Mouse (Mus musculus) lung, postnatal 4 days (tissue): ENCODE measurements around the gene Jmjd7.

Experiments used
- DNase-seq, 2 experiments: peaks; one replicate each; pipeline ENCODE4 v3.0.0; 2021

Gene Jmjd7

DNA sequence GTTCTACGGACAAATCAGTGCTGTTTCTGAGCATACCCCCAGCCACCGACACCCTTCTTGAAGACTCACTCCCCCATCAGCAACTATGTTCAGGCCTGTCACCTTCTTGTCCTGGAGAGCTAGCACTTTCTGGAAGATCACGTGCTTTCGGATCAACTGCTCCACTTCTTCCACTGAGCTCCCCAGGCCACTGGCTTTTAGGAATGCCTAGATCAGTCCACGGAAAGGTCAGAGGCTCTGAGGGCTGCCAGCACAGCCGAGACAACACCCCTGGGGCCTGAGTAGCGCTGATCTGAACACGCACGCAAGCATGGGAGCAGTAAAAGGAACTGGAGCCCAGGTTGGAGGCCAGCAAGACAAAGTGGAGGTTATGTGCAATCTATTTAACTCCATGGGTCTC, 33.4 kb downstream of the Jmjd7 start:
- no peak for DNase-seq

DNA sequence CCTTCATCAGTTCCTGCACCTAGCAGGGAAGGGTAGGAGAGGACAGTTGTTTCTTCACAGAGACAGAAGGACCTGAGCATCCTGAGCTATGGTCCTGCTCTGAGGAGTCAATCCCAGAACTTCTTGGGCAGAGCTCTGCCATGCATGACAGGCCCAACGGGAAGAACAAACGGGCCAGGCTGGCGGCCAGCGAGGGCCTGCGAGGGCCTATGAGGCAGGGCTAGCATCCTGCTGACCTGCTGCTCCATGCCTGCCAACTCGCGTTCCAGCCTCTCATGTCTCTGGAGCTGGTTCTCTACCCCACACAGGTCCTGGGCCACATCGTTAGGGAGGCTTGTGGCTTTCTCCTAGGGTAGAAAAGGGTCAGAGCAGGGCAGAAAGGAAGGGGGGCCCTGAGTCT, 35.0 kb downstream of the Jmjd7 start:
- DNase-seq: no peak

DNA sequence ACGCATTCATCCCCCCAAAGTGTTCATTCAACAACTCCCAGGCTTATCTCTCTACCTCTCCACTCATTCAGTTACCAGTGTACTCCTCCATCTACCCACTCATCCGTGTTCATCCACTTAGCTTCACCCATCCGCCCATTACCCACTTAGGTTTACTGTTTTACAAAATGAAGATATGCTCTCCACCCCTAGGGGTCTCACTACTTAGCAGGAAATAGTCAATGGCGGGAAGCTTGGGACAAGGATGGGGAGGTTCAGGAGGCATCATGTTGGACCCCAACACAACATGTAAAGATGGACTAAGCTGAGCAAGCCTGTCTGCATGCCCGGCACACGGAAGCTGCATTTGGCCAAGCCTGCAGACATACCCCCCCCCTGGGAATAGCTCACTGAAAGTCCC, 37.4 kb downstream of the Jmjd7 start:
- no peak for DNase-seq

DNA sequence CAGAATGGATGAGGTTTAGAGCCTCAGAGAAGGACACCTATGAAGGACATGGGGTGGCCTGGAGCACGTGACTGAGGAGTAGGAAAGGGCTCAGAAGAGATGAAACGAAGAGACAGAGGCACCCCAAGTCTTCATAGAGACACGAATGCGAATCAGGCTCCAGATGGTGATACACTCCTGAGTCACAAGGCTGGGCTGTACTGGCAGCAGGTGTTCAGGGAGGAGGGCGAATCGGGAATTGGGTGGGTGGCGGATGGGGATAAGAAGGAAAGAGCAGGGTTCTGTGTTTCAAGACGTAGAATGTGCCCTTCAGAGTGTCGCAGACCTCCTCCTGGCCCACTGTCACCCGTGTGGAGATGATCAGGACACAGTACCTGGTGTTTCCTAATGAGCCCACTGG, 38.0 kb downstream of the Jmjd7 start:
- DNase-seq: no peak

DNA sequence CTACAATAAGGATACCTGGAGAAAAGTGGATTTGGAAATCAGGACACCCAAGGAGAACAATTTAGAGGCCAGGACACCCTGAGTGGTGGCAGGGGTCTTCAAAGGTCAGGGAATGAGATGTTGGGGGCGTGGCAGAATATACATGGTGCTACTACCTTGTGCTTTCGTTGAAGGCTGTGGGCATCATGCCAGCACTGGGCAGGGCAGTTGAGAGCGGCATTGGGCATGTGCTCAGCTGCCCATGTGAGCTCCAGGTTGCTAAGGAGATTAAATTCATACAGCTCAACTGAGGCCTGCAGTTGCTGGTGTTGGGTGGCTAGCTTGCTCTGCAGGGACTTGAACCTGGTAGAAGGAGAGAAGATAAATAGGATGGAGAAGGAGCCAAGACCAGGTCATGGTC, 38.9 kb downstream of the Jmjd7 start:
- peak; percentile 38 to 61 for DNase-seq

DNA sequence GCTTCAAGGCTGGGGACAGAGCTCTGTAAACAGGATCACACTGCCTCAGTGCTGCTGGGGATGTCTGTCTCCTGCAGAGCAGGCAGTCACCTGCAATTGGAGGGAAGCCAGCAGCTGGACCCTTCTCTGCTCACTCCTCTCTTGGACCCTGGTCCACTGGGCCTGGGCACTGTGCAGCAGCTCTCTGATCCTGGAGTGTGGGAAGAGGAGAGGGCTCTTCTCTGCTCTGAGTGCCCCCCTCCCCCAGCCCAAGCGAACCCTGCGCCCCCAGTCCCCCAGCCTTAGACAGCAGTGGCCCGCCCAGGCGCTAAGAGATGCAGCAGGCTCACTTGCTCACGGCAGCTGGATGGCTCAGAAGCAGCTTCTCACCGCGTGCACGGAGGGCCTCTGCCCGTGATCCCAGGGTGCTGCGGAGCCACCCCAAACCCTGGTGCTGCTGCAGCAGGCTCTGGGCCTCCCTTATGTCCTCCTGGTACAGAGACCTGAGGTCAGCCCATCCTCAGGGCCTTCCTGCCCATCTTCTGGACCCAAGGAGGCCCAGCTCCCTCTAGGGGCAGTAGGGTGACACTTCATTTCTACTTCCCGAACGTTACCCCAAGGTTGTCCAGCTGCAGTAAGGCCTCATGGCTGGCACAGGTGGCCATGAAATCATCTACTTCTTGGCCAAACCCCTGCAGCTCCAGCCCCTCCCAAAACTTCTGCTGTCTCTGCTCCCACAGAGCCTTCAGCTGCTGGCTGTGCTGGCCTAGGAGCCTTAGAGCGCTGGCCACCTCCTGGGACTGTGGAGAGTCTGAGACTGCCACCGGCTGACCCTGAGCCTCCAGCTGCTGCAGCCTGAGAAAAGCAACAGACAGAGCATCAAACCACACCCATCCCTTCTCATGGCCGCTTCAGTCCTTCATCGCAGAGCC, 41.5 kb downstream of the Jmjd7 start:
- DNase-seq: peak in 1 of 2 experiments; percentile 62

DNA sequence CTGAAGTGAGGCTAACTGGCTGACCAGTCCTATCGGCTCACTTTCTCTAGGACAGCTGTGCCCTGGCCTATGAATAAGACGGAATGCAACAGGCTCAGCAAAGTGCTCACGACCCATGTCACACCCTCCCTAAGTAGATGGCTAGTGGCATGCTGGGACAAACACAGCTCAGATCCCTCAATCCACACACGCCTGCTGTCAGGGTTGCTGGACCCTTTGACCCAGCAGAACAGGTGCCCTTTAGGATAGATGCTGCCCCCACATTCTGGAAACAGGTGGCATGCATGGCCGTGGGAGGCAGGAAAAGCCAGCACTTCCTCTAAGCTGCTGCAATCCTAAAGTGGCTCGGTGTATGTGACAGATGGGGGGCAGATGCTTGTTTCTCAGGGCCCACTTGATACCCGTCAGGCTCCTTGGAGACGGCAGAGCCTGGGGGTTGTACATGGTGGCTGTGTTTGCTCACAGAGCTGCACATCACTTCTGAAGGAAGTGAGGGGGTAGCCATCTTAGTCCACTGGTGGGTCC, 42.2 kb downstream of the Jmjd7 start:
- no peak for DNase-seq

DNA sequence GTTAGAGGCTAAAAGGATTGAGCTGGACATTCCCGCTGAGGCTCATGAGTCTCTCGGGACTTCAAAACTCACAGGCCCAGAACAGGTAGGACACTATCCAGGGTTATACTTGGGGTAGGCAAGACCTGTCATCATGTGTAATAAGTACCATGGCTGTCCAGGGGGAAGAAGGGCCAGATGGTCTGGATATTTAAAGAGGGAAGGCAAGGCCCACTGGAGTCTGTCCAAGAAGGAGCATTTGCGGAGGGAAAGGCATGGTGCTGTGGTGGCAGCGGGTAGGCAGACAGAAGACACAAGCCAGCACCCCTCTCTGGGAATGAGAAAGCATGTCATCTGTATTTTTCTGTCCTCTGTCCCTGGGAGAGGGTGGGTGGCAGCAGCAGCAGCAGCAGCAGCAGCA, 46.8 kb downstream of the Jmjd7 start:
- no peak for DNase-seq

DNA sequence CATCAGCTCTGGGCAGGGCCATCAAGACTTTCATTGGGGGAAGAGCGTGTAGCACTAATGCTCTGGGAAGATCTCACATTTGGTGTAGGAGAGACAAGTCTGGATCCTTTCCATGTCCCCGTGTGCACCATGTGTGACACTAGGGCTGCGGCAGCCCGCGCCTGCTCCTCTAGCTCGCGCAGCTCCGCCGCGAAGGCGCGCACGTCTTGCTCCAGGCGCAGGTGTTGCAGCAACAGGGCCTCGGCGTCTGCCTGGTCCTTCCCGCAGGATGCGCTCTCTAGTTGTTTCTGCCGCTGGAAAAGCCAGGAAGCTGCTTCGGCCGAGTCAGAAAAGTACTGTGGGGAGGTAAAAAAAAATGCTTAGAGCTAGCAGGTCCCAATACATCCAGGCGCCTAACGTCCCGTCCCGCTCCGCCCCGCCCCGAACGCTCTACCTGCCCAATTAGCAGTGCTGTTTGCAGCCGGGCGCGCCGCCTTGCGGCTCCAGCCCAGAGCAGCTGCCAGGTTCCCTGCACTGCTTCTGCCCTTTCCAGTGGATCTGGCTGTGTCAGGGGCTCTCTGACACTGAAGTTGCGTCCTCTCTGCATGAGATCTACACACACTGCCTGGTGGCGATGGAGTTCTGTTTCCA, 48.9 kb downstream of the Jmjd7 start:
- DNase-seq: peak; percentile 66 to 67
